Mouse (Mus musculus): Measurements from ENCODE around the gene Metap2.

Metap2 gene

GRCm38 (mm10) chr10:93913525-93913924 is 16.6 kb upstream of the Metap2 start:
- in situ Hi-C loops (cut with MboI; ENCODE audit: low pct_unique_long_range_greater_than_20kb in 1 of 2, low sequenced_read_pairs in 2 of 2, unreplicated experiment in 1 of 2), result no loop called here

DNA sequence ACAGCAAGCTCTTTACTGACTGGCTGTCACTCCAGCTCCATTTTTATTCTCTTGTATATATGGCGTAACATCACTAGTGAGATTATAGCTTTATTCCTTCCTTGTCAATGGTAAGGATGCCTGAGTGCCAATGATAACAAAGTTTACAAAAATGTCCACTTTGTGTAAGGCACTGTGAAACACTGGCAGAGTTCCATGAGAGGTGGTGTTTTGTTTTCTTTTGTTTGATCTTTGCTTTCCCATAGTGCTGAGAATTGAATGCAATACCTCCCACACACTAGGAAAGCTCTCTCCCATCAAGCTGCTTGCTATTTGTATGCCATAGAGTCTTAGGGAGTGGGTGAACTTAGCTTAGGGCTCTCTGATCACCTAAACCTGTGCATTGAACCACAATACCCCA is 16.0 kb upstream of the Metap2 start:
- in situ Hi-C loops (cut with MboI; ENCODE audit: low pct_unique_long_range_greater_than_20kb in 1 of 2, low sequenced_read_pairs in 2 of 2, unreplicated experiment in 1 of 2), result no loop called here

DNA sequence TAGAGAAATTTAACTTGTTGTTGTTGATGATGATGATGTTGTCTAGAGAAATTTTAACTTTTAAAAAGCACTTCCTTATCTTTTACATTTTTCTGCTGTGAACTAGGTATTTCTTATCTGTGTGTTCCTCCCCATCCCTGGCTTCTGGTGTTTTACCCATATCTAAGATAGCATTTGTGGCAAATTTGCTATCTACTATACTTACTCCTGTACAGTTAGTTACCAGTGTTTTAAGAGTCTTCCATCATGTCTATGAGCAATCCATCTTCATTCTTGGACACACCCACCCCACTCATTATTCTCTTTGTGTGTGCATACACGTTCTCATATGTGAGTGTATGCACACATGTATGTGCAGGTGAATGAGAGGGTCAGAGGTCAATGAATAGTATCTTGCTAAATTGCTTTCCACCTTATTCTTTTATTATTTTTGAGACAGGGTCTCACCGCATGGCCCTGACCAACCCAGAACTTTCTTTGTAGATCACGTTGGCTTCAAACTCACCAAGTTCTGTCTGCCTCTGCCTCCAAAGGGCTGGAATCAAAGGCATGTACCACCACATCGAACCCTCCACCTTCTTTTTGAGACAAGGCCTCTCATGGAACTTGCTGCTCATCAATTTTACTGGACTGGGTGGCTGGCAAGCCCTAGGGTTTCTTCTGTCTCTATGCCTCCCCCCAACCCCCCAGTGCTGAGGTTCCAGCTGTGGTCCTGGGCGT is 15.4 kb upstream of the Metap2 start:
- in situ Hi-C loops (cut with MboI; ENCODE audit: low pct_unique_long_range_greater_than_20kb in 1 of 2, low sequenced_read_pairs in 2 of 2, unreplicated experiment in 1 of 2), result no loop called here

DNA sequence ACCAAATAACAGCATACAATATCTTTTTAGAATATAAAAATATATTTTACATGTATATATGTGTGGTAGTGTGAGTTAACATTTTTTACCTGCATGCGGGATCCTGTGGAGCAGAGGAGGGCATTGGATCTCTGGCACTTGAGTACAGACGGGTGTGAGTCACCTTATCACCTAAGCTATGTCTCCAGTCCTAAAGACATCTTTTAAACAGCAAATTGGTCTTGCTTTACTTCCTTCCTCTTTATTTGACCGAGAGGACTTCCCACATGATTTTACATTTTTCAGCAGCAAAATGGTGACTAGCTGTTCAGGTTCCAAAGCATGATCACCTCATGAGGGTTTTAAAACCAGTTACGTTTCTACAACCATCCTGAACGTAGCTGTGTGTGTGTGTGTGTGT is 14.4 kb upstream of the Metap2 start:
- in situ Hi-C loops (cut with MboI; ENCODE audit: low pct_unique_long_range_greater_than_20kb in 1 of 2, low sequenced_read_pairs in 2 of 2, unreplicated experiment in 1 of 2), result no loop called here

DNA sequence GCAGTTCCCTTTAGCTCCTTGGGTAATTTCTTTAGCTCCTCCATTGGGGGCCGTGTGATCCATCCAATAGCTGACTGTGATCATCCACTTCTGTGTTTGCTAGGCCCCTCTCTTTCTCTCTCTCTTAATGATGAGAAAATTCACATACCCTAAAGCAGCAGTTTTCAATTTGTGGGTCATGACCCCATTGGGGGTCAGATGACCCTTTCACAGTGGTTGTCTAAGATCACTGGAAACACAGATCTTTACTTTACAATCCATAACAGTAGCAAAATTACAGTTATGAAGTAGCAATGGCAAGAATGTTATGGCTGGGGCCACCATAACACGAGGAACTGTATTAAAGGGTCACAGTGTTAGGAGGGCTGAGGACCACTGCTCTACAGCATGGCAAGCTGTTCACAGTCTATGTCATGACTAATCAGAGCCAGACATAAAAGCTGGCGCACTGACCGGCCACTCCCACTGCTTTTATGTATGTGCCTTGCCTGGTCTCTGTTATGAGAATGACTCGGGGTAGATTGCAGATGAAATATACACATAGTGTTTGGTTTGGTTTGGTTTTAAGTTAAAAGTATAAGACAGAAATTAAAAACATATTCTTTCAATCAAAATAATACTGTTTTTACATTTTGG is 13.0 kb upstream of the Metap2 start:
- in situ Hi-C loops (cut with MboI; ENCODE audit: low pct_unique_long_range_greater_than_20kb in 1 of 2, low sequenced_read_pairs in 2 of 2, unreplicated experiment in 1 of 2), result no loop called here

- in situ Hi-C loops (cut with MboI; ENCODE audit: low pct_unique_long_range_greater_than_20kb in 1 of 2, low sequenced_read_pairs in 2 of 2, unreplicated experiment in 1 of 2), result no loop called here
These were observed 12.1 kb upstream of the Metap2 start for GRCm38 (mm10) chr10:93909015-93909414.

DNA sequence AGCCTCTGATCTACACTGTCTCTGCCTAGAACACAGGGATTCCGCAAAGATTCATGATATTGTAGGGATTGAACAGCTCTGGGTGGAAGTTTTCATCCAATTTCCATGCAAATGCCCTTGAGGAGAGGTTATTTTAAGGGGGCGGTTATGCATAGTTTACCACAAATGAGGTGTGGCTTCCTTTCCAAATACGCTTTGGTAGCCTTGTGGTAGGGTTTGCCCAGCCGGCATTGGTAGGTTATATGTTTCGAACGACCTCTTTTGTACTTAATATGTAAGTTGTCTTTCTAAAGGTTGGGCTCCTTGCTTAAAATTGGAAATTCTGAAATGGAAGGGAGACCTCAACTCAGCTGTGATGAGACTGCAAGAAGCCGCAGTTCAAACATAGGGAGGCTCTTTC is 11.6 kb upstream of the Metap2 start:
- in situ Hi-C loops (cut with MboI; ENCODE audit: low pct_unique_long_range_greater_than_20kb in 1 of 2, low sequenced_read_pairs in 2 of 2, unreplicated experiment in 1 of 2), result no loop called here

- in situ Hi-C loops (cut with MboI; ENCODE audit: low pct_unique_long_range_greater_than_20kb in 1 of 2, low sequenced_read_pairs in 2 of 2, unreplicated experiment in 1 of 2), result no loop called here
These were observed 10.5 kb upstream of the Metap2 start for GRCm38 (mm10) chr10:93907376-93907775.

DNA sequence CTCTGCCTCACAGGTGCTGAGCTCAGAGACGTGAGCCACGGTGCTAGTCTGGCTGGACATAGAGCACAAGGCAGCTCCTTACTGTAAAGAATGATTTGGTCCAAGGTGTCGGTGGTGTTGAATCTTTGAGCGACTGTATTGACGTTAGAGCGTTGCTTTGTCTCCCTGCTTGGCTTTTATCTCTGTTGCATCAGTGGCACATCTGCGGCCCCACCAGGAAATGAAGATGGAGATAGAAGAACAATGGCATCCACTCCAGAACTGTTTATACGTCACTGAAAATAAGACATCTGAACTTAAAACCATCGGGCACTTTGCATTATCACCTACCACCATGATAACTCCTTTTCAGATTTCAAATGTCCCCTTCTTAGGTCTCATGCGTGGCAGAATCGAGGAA is 3.0 kb upstream of the Metap2 start:
- in situ Hi-C loops (cut with MboI; ENCODE audit: low pct_unique_long_range_greater_than_20kb in 1 of 2, low sequenced_read_pairs in 2 of 2, unreplicated experiment in 1 of 2), result no loop called here

- in situ Hi-C loops (cut with MboI; ENCODE audit: low pct_unique_long_range_greater_than_20kb in 1 of 2, low sequenced_read_pairs in 2 of 2, unreplicated experiment in 1 of 2), result no loop called here
These were observed 2.4 kb upstream of the Metap2 start for GRCm38 (mm10) chr10:93899303-93899702.

DNA sequence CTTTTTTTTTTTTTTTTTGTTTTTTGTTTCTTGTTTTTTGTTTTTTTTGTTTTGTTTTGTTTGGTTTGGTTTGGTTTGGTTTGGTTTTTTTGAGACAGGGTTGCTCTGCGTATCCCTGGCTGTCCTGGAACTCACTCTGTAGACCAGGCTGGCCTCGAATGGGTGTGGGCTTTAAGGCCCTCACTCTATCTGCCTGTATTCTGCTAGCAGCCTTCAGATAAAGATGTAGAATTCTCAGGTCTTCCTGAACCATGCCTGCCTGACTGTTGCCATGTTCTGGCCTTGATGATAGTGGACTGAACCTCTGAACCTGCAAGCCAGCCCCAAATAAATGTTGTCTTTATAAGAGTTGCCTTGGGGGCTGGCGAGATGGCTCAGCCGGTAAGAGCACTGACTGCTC is 4.3 kb downstream of the Metap2 start:
- in situ Hi-C loops (cut with MboI; ENCODE audit: low pct_unique_long_range_greater_than_20kb in 1 of 2, low sequenced_read_pairs in 2 of 2, unreplicated experiment in 1 of 2), result no loop called here

DNA sequence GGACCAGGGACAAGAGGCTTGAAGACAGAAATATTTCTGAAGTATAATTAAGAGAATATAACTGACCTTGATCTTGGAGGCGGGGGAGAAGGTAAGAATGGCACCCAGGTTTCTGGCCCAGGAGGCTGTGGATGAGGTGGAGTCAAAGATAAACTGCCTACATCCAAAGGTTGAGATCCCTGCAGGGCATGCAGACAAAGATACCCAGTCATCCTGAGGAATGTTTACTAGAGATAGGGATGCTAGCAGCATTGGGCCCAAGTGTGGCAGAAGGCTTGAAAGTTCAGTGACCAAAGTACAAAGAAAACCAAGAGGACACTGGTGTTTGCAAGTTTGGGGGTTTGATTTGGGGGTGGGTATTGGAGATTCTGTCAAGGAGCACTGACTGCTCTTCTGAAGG is 5.9 kb downstream of the Metap2 start:
- in situ Hi-C loops (cut with MboI; ENCODE audit: low pct_unique_long_range_greater_than_20kb in 1 of 2, low sequenced_read_pairs in 2 of 2, unreplicated experiment in 1 of 2), result no loop called here

GRCm38 (mm10) chr10:93890565-93890964 is 6.3 kb downstream of the Metap2 start:
- in situ Hi-C loops (cut with MboI; ENCODE audit: low pct_unique_long_range_greater_than_20kb in 1 of 2, low sequenced_read_pairs in 2 of 2, unreplicated experiment in 1 of 2), result no loop called here

DNA sequence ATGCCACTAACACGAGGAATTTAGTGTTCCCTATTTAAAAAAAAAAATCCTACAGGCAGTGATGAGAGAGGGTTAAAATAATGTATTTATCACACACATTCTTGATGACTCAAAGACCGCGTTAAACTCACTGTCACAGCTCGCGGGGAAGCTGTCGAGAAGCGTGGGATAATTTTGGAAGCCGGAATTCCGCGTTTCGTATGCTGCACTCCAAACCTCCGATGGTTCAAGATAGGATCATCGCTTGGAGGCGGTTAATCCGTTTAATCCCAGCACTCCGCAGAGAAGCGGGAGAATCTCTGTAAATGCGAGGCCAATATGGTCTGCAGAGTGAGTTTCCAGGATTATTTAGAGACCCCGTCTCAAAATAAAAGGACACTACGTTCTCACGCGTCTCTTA is 6.9 kb downstream of the Metap2 start:
- in situ Hi-C loops (cut with MboI; ENCODE audit: low pct_unique_long_range_greater_than_20kb in 1 of 2, low sequenced_read_pairs in 2 of 2, unreplicated experiment in 1 of 2), result no loop called here

- in situ Hi-C loops (cut with MboI; ENCODE audit: low pct_unique_long_range_greater_than_20kb in 1 of 2, low sequenced_read_pairs in 2 of 2, unreplicated experiment in 1 of 2), result no loop called here
These were observed 7.3 kb downstream of the Metap2 start for GRCm38 (mm10) chr10:93889579-93889950.

- in situ Hi-C loops (cut with MboI; ENCODE audit: low pct_unique_long_range_greater_than_20kb in 1 of 2, low sequenced_read_pairs in 2 of 2, unreplicated experiment in 1 of 2), result no loop called here
These were observed 7.8 kb downstream of the Metap2 start for GRCm38 (mm10) chr10:93888935-93889578.

GRCm38 (mm10) chr10:93888590-93888934 is 8.3 kb downstream of the Metap2 start:
- in situ Hi-C loops (cut with MboI; ENCODE audit: low pct_unique_long_range_greater_than_20kb in 1 of 2, low sequenced_read_pairs in 2 of 2, unreplicated experiment in 1 of 2), result no loop called here

- in situ Hi-C loops (cut with MboI; ENCODE audit: low pct_unique_long_range_greater_than_20kb in 1 of 2, low sequenced_read_pairs in 2 of 2, unreplicated experiment in 1 of 2), result no loop called here
These were observed 10.9 kb downstream of the Metap2 start for GRCm38 (mm10) chr10:93885839-93886477.

GRCm38 (mm10) chr10:93882738-93883364 is 14.0 kb downstream of the Metap2 start:
- in situ Hi-C loops (cut with MboI; ENCODE audit: low pct_unique_long_range_greater_than_20kb in 1 of 2, low sequenced_read_pairs in 2 of 2, unreplicated experiment in 1 of 2), result no loop called here
